Mouse (Mus musculus) MEL (cell line): Measurements from ENCODE around the gene Crebbp. TPM values are rescaled to one million over a fixed set of nuclear protein-coding genes. Genes with fewer than 3 reads are reported as not detected.

Experiments
- DNase-seq: peaks from one replicate; pipeline ENCODE4 v3.0.0; 2011; ENCODE audit warnings: low read depth, low spot score
- H3K27ac ChIP-seq: 2 replicates; pipeline ENCODE4 v1.5.1; 2012; ENCODE audit warnings: low read depth, mild to moderate bottlenecking, control low read depth, low read length, moderate library complexity; ENCODE audit not compliant: control insufficient read depth
- H3K27me3 ChIP-seq, 2 experiments: fragments of 150-350 bp in 1 of 2; sonication (generic) in 1 of 2; 2 replicates each; pipeline ENCODE4 v1.6.1; 2012; ENCODE audit warnings: low read length in 2 of 2, mild to moderate bottlenecking in 2 of 2, improper control_type of control experiment in 1 of 2, moderate library complexity in 1 of 2; ENCODE audit not compliant: insufficient read depth in 2 of 2, control insufficient read depth in 1 of 2
- H3K36me3 ChIP-seq, 2 experiments: 2 replicates each; pipeline ENCODE4 v1.6.1; 2012 to 2014; ENCODE audit warnings: low read length in 2 of 2, improper control_type of control experiment in 1 of 2, inconsistent platforms in 1 of 2, mild to moderate bottlenecking in 1 of 2; ENCODE audit not compliant: insufficient read depth in 2 of 2, control insufficient read depth in 1 of 2
- H3K4me1 ChIP-seq, 2 experiments: fragments of 150-350 bp in 1 of 2; sonication (generic) in 1 of 2; 2 replicates each; pipeline ENCODE4 v1.6.1; 2012; ENCODE audit warnings: low read length in 2 of 2, improper control_type of control experiment in 1 of 2, mild to moderate bottlenecking in 1 of 2; ENCODE audit not compliant: insufficient read depth in 2 of 2, control insufficient read depth in 1 of 2
- H3K4me3 ChIP-seq, 2 experiments: fragments of 150-350 bp in 1 of 2; sonication (generic) in 1 of 2; 2 replicates each; pipeline ENCODE4 v1.5.1; 2012; ENCODE audit warnings: low read depth in 2 of 2, low read length in 2 of 2, mild to moderate bottlenecking in 2 of 2, moderate library complexity in 2 of 2, control low read depth in 1 of 2, improper control_type of control experiment in 1 of 2; ENCODE audit not compliant: control insufficient read depth in 1 of 2, insufficient read depth in 1 of 2
- H3K79me2 ChIP-seq: 2 replicates; pipeline ENCODE4 v1.6.1; 2012; ENCODE audit warnings: mild to moderate bottlenecking, low read length, moderate library complexity; ENCODE audit not compliant: control insufficient read depth, poor library complexity, insufficient read depth
- H3K9ac ChIP-seq: 2 replicates; pipeline ENCODE4 v1.6.1; 2012; ENCODE audit warnings: low read depth, mild to moderate bottlenecking, control low read depth, low read length, moderate library complexity; ENCODE audit not compliant: control insufficient read depth, poor library complexity, severe bottlenecking
- H3K9me3 ChIP-seq: fragments of 150-350 bp; sonication (generic); replicated peaks from 2 replicates; pipeline ENCODE4 v1.6.1; 2012; ENCODE audit warnings: mild to moderate bottlenecking, low read length, improper control_type of control experiment, moderate library complexity; ENCODE audit not compliant: insufficient read depth
- BHLHE40 ChIP-seq: IDR thresholded peaks from 2 replicates; pipeline ENCODE4 v1.6.1; 2012; ENCODE audit warnings: low read depth, mild to moderate bottlenecking, inconsistent platforms, low read length, improper control_type of control experiment, borderline replicate concordance
- CHD1 ChIP-seq: IDR thresholded peaks from 2 replicates; pipeline ENCODE4 v1.6.1; 2012; ENCODE audit warnings: low read depth, mild to moderate bottlenecking, inconsistent platforms, low read length, improper control_type of control experiment
- CTCF ChIP-seq, 3 experiments: IDR thresholded peaks in 2 of 3; conservative IDR thresholded peaks in 1 of 3; 2 replicates each; pipeline ENCODE4 v1.5.1; 2011 to 2012; ENCODE audit warnings: low read length in 3 of 3, low read depth in 2 of 3, mild to moderate bottlenecking in 2 of 3, improper control_type of control experiment in 1 of 3, inconsistent platforms in 1 of 3, mixed read lengths in 1 of 3, moderate library complexity in 1 of 3; ENCODE audit not compliant: control insufficient read depth in 1 of 3, insufficient read depth in 1 of 3, poor library complexity in 1 of 3, severe bottlenecking in 1 of 3
- E2F4 ChIP-seq: IDR thresholded peaks from 2 replicates; pipeline ENCODE4 v1.6.1; 2011; ENCODE audit warnings: low read depth, low read length, improper control_type of control experiment, borderline replicate concordance
- ETS1 ChIP-seq: IDR thresholded peaks from 2 replicates; pipeline ENCODE4 v1.6.1; 2012; ENCODE audit warnings: low read depth, mild to moderate bottlenecking, inconsistent platforms, low read length, improper control_type of control experiment, moderate library complexity
- GABPA ChIP-seq: IDR thresholded peaks from 2 replicates; pipeline ENCODE4 v1.6.1; 2012; ENCODE audit warnings: low read depth, mild to moderate bottlenecking, inconsistent platforms, low read length, improper control_type of control experiment, moderate library complexity
- GATA1 ChIP-seq: IDR thresholded peaks from 2 replicates; pipeline ENCODE4 v1.6.1; 2011; ENCODE audit warnings: low read depth, low read length, improper control_type of control experiment
- JUND ChIP-seq: IDR thresholded peaks from 2 replicates; pipeline ENCODE4 v1.6.1; 2011; ENCODE audit warnings: low read depth, mild to moderate bottlenecking, improper control_type of control experiment, low read length
- MAFK ChIP-seq: IDR thresholded peaks from 2 replicates; pipeline ENCODE4 v1.6.1; 2011; ENCODE audit warnings: low read depth, mild to moderate bottlenecking, low read length, improper control_type of control experiment, borderline replicate concordance
- MAX ChIP-seq: IDR thresholded peaks from 2 replicates; pipeline ENCODE4 v1.6.1; 2011; ENCODE audit warnings: low read length, improper control_type of control experiment
- MEF2A ChIP-seq: IDR thresholded peaks from 2 replicates; pipeline ENCODE4 v1.6.1; 2014; ENCODE audit warnings: low read depth, mild to moderate bottlenecking, inconsistent platforms, low read length, improper control_type of control experiment; ENCODE audit not compliant: poor library complexity, insufficient replicate concordance, severe bottlenecking; ENCODE audit errors: extremely low read depth
- MYB ChIP-seq: IDR thresholded peaks from 2 replicates; pipeline ENCODE4 v1.6.1; 2011; ENCODE audit warnings: mild to moderate bottlenecking, low read depth, low read length, improper control_type of control experiment
- MYC ChIP-seq: IDR thresholded peaks from 2 replicates; pipeline ENCODE4 v1.6.1; 2011; ENCODE audit warnings: low read depth, mild to moderate bottlenecking, low read length, improper control_type of control experiment, moderate library complexity
- POLR2A ChIP-seq, 2 experiments: IDR thresholded peaks; 2 replicates each; pipeline ENCODE4 v1.6.1; 2011 to 2012; ENCODE audit warnings: low read length in 2 of 2, mild to moderate bottlenecking in 2 of 2, control low read depth in 1 of 2, improper control_type of control experiment in 1 of 2, low read depth in 1 of 2, moderate library complexity in 1 of 2; ENCODE audit not compliant: control insufficient read depth in 1 of 2, insufficient read depth in 1 of 2, poor library complexity in 1 of 2
- POLR2AphosphoS2 ChIP-seq: IDR thresholded peaks from 2 replicates; pipeline ENCODE4 v1.6.1; 2011; ENCODE audit warnings: low read length, improper control_type of control experiment
- POLR2AphosphoS5 ChIP-seq: IDR thresholded peaks from 2 replicates; pipeline ENCODE4 v1.6.1; 2012; ENCODE audit warnings: low read depth, borderline replicate concordance, mild to moderate bottlenecking, inconsistent platforms, low read length, moderate library complexity, mixed read lengths
- RAD21 ChIP-seq: IDR thresholded peaks from 2 replicates; pipeline ENCODE4 v1.6.1; 2011; ENCODE audit warnings: mild to moderate bottlenecking, low read depth, low read length, improper control_type of control experiment
- RCOR1 ChIP-seq: IDR thresholded peaks from 2 replicates; pipeline ENCODE4 v1.6.1; 2012; ENCODE audit warnings: low read depth, mild to moderate bottlenecking, inconsistent platforms, low read length, improper control_type of control experiment
- SMC3 ChIP-seq: IDR thresholded peaks from 2 replicates; pipeline ENCODE4 v1.6.1; 2011; ENCODE audit warnings: low read depth, low read length, improper control_type of control experiment
- TAL1 ChIP-seq: IDR thresholded peaks from 2 replicates; pipeline ENCODE4 v1.6.1; 2012; ENCODE audit warnings: mild to moderate bottlenecking, inconsistent platforms, low read length, moderate library complexity, mixed read lengths
- TBP ChIP-seq: IDR thresholded peaks from 2 replicates; pipeline ENCODE4 v1.8.0; 2011; ENCODE audit warnings: low read depth, low read length, improper control_type of control experiment
- USF1 ChIP-seq: IDR thresholded peaks from 2 replicates; pipeline ENCODE4 v1.6.1; 2014; ENCODE audit warnings: low read depth, mild to moderate bottlenecking, inconsistent platforms, low read length, improper control_type of control experiment, moderate library complexity
- USF2 ChIP-seq, 2 experiments: IDR thresholded peaks; 2 replicates each; pipeline ENCODE4 v1.6.1; 2011 to 2012; ENCODE audit warnings: improper control_type of control experiment in 2 of 2, low read length in 2 of 2, borderline replicate concordance in 1 of 2, inconsistent platforms in 1 of 2, low read depth in 1 of 2, mild to moderate bottlenecking in 1 of 2; ENCODE audit not compliant: insufficient read depth in 1 of 2
- ZC3H11A ChIP-seq: IDR thresholded peaks from 2 replicates; pipeline ENCODE4 v1.6.1; 2012; ENCODE audit warnings: low read depth, mild to moderate bottlenecking, inconsistent platforms, low read length, improper control_type of control experiment
- polyA plus RNA-seq, 2 experiments: library from polyadenylated mRNA; stranded (reverse) in 1 of 2; unstranded in 1 of 2; fragments of >175 nt in 1 of 2; fragments of >200 nt in 1 of 2; gene quantifications; 2 replicates each; pipeline versions ENCODE4 v1.2.1 to v1.2.4; 2012; ENCODE audit warnings: low replicate concordance in 2 of 2, low read depth in 1 of 2; ENCODE audit not compliant: insufficient read length in 2 of 2, insufficient read depth in 1 of 2, missing spikeins in 1 of 2
- total RNA-seq: library from RNA; depleted of rRNA; stranded (reverse); fragments of 300-350 nt; gene quantifications from 2 replicates; pipeline ENCODE4 v1.2.3, GENCODE M21; 2012

The Crebbp gene
- total and polyA plus RNA-seq, 3 experiments: 4.7 to 145 (median 7.0) TPM

DNA sequence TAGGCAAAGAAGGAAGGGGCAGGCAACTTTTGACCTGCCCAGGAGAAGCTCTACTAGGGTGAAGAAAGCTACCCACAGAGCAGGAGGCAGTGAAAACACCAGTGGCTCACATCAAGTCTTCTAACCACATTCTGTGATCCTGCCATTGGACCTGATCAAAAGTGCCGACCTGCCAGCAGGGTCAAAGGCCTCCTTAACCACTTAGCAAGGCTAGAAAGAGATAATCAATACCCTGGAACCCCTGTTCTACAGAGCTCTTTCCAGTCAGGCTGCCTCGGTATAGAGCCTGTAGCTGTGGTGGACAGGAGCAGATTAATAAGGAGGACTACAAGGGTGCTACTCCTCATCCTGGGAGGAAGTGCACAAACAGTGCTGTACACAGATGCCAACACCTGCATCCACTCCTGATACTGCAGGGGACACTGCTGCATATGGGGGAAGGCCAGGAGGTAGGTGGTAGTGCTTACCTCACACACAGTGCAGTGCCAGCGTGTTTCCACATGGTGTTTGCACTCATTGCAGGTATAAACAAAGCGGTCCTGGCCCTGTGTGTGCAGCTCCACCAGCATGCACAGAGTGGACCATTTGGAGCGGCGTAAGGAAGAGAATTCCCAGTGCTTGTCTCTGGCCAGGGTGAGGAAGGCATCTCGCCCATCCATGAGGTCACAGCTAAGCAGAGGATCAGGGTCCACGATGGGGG is 126.4 kb downstream of the Crebbp start:
- no peaks in the 10 kb centered on the region for H3K79me2 ChIP-seq
- H3K27me3 ChIP-seq: no peaks in the 10 kb centered on the region
- H3K36me3 ChIP-seq: peaks cover 0 to 2% of the 10 kb centered on the region in 2 experiments; a peak in 1 of 4 replicates
- H3K4me1 ChIP-seq: no peaks in the 10 kb centered on the region
- H3K4me3 ChIP-seq: no peak overlapping the region
- no peak overlapping the region for H3K27ac ChIP-seq
- no peak for DNase-seq
- TF ChIP-seq USF2 (IDR thresholded peaks at IDR 0.05; ENCODE audit: borderline replicate concordance in 1 of 2, insufficient read depth in 1 of 2, low read depth in 1 of 2, low read length in 2 of 2) (no peak), MAFK (no peak), MYC (no peak), GATA1 (no peak), MEF2A (no peak), SMC3 (no peak), JUND (no peak), CTCF (IDR thresholded peaks at IDR 0.05 in 2 of 3, conservative IDR thresholded peaks at IDR 0.05 in 1 of 3; ENCODE audit: control insufficient read depth in 1 of 3, insufficient read depth in 1 of 3, low read depth in 2 of 3, low read length in 3 of 3, poor library complexity in 1 of 3, severe bottlenecking in 1 of 3) (no peak), GABPA (no peak), TBP (no peak), MAX (no peak), RCOR1 (no peak), TAL1 (no peak), ETS1 (no peak), POLR2AphosphoS5 (no peak), RAD21 (no peak), POLR2AphosphoS2 (no peak), ZC3H11A (no peak)
- no peak overlapping the region for H3K9ac ChIP-seq
- H3K9me3 ChIP-seq: no peaks in the 10 kb centered on the region

DNA sequence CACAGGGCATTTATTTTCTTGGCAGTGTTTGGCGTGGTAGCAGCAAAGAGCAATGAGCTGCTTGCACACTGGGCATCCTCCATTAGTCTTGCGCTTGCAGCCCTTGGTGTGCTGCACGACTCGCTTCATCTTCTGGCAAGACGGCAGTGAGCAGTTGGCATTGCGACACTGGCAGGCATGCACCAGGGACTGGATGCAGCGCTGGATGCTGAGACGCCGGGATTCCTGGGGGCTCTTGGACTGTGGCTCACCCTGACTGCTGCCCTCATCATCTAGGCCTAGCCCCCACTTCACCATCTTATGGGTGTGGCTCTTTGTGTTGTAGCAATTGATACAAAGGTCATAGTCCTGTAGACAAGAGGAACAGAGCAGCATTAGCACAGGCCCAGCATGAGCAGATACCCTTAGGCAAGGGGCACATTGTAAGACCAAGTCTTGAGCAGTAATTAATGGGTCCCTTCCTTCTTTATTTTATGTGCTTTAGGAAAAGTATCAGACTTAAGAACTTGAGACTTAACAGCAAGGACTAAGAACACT is 127.9 kb downstream of the Crebbp start:
- Histone ChIP-seq H3K4me3 (no peak overlapping the region), H3K27ac (no peak overlapping the region), H3K27me3 (no peaks in the 10 kb centered on the region), H3K36me3 (peaks cover 0 to 2% of the 10 kb centered on the region in 2 experiments; a peak in 3 of 4 replicates), H3K4me1 (no peaks in the 10 kb centered on the region), H3K79me2 (no peaks in the 10 kb centered on the region), H3K9me3 (no peaks in the 10 kb centered on the region), H3K9ac (no peak overlapping the region)
- DNase-seq: no peak
- TF ChIP-seq MYB (no peak), SMC3 (no peak), USF1 (no peak), POLR2A (IDR thresholded peaks at IDR 0.05; ENCODE audit: control insufficient read depth in 1 of 2, insufficient read depth in 1 of 2, low read depth in 1 of 2, low read length in 2 of 2, poor library complexity in 1 of 2) (no peak), MYC (no peak), CHD1 (no peak), BHLHE40 (no peak), MEF2A (no peak), USF2 (IDR thresholded peaks at IDR 0.05; ENCODE audit: borderline replicate concordance in 1 of 2, insufficient read depth in 1 of 2, low read depth in 1 of 2, low read length in 2 of 2) (no peak), POLR2AphosphoS2 (no peak), ETS1 (no peak), JUND (no peak), E2F4 (no peak)
